Mouse (Mus musculus): ENCODE data around the gene Prm1. TPM values are rescaled to one million over a fixed set of nuclear protein-coding genes. Genes with fewer than 3 reads are reported as not detected.

The Prm1 gene
- polyA plus RNA-seq, 1 experiment from 2014 or later: 0.83 TPM

- 67% methylated on average over 4 of the region's 4 CpGs for WGBS
- Histone ChIP-seq H3K9ac (no peak overlapping the region), H3K27ac (peak overlapping the region; percentile 99; the same call in 1 of the 2 replicates), H3K36me3 (0 out of 2 replicates have a peak, but pooled peaks cover 5% of the 10 kb centered on the region), H3K4me3 (no peak overlapping the region), H3K4me2 (replicated peaks) (peak overlapping the region; percentile 97), H3K27me3 (no peaks in the 10 kb centered on the region), H3K9me3 (no peaks in the 10 kb centered on the region), H3K4me1 (peaks cover 39% of the 10 kb centered on the region)
- no peak for ATAC-seq (ENCODE audit: low FRiP score, low read depth)
Observed at GRCm38 (mm10) chr16:10786782-10787547, 18.7 kb downstream of the Prm1 start.

- H3K9me3 ChIP-seq: no peaks in the 10 kb centered on the region
- peak; percentile 4; the same call in 1 of the 2 replicates for ATAC-seq (ENCODE audit: low FRiP score, low read depth)
- WGBS: 1% methylated on average over 9 of the region's 9 CpGs
- H3K27me3 ChIP-seq: no peaks in the 10 kb centered on the region
- peaks cover 46% of the 10 kb centered on the region for H3K4me1 ChIP-seq
- 0 out of 2 replicates have a peak, but pooled peaks cover 5% of the 10 kb centered on the region for H3K36me3 ChIP-seq
- H3K9ac ChIP-seq: peak overlapping the region; percentile 89
- peak overlapping the region; percentile 99 for H3K27ac ChIP-seq
- peak overlapping the region; percentile 62 for H3K4me3 ChIP-seq
- peak overlapping the region; percentile 97 for H3K4me2 ChIP-seq (replicated peaks)
Observed at GRCm38 (mm10) chr16:10786288-10786687, 19.4 kb downstream of the Prm1 start.

- ATAC-seq (ENCODE audit: low FRiP score, low read depth): peak; percentile 89
- peaks cover 52% of the 10 kb centered on the region for H3K4me1 ChIP-seq
- whole genome bisulfite sequencing: under 1% methylated on average over 50 of the region's 59 CpGs
Observed at GRCm38 (mm10) chr16:10785371-10786231, 20.0 kb downstream of the Prm1 start, which contains the start of gene Socs1. Gene Socs1 (minus strand): TSS chr16:10785536.

GRCm38 (mm10) chr16:10784793-10785370 lies 20.8 kb downstream of the Prm1 start:
- under 1% methylated on average over 55 of the region's 55 CpGs for WGBS
- ATAC-seq (ENCODE audit: low FRiP score, low read depth): peak; percentile 85

More at GRCm38 (mm10) chr16:10785371-10786231, 20.0 kb downstream of the Prm1 start, which contains the start of gene Socs1:
- Histone ChIP-seq H3K27ac (peak within 1 kb of the TSS; percentile 99), H3K4me3 (peak within 1 kb of the TSS; percentile 62), H3K9ac (peak within 1 kb of the TSS; percentile 89), H3K9me3 (no peaks in the 10 kb centered on the region), H3K36me3 (0 out of 2 replicates have a peak, but pooled peaks cover 5% of the 10 kb centered on the region), H3K4me2 (replicated peaks) (peak within 1 kb of the TSS; percentile 97), H3K27me3 (no peaks in the 10 kb centered on the region)

DNA sequence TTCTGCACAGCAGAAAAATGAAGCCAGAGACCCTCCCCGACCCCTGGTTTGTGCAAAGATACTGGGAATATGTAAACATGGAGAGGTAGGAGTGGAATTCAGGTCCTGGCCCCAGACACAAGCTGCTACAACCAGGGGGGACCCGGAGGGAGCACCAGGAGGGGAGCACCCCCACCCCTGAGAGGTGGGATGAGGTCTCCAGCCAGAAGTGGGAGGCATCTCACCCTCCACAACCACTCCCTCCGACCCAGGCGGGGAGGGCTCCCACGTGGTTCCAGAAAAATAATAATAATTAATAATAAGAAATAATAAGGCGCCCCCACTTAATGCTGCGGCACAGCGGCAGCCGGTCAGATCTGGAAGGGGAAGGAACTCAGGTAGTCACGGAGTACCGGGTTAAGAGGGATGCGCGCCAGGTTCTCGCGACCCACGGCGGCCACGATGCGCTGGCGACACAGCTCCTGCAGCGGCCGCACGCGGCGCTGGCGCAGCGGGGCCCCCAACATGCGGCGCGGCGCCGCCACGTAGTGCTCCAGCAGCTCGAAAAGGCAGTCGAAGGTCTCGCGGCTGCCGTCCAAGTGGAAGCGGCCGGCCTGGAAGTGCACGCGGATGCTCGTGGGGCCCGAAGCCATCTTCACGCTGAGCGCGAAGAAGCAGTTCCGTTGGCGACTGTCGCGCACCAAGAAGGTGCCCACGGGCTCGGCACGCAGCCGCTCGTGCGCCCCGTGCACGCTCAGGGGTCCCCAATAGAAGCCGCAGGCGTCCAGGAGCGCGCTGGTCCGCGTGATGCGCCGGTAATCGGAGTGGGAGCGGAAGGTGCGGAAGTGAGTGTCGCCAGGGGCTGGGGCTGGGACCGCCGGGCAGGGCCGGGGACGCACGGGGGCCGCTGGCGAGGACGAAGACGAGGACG lies 21.5 kb downstream of the Prm1 start:
- peaks cover 60% of the 10 kb centered on the region for H3K4me1 ChIP-seq
- WGBS: 1% methylated on average over 81 of the region's 81 CpGs

More at GRCm38 (mm10) chr16:10784793-10785370, 20.8 kb downstream of the Prm1 start:
- Histone ChIP-seq H3K36me3 (0 out of 2 replicates have a peak, but pooled peaks cover 5% of the 10 kb centered on the region), H3K4me2 (replicated peaks) (peak overlapping the region; percentile 97), H3K9me3 (no peaks in the 10 kb centered on the region), H3K27me3 (no peaks in the 10 kb centered on the region), H3K4me3 (peak overlapping the region; percentile 62), H3K4me1 (peaks cover 60% of the 10 kb centered on the region), H3K27ac (peak overlapping the region; percentile 99), H3K9ac (peak overlapping the region; percentile 89)

DNA sequence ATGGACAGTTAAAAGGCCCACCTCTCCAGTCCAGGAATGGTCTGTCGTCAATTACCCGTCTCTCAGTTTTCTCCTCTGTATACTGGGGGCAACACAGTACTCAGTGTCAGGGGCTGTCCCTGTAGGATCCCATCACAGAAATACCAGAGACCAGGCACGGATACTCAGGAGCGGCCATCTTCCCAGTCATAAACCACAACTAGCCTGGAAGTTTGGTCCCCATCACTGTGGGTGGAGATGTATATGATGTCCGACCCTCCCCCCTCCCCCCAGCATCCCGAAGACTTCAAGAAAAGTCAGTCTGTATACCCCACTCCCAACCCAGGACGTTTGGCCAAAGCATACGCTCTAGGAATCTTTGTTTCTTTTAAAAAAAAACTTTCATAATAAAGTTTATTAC lies 22.2 kb downstream of the Prm1 start:
- Histone ChIP-seq H3K9ac (peak overlapping the region; percentile 89), H3K9me3 (no peaks in the 10 kb centered on the region), H3K36me3 (0 out of 2 replicates have a peak, but pooled peaks cover 5% of the 10 kb centered on the region), H3K4me1 (peaks cover 60% of the 10 kb centered on the region), H3K27me3 (no peaks in the 10 kb centered on the region), H3K27ac (no peak overlapping the region), H3K4me2 (replicated peaks) (peak overlapping the region; percentile 97), H3K4me3 (peak overlapping the region; percentile 62)
- WGBS: 48% methylated on average over 8 of the region's 8 CpGs
- ATAC-seq (ENCODE audit: low FRiP score, low read depth): no peak

More for the DNA sequence above, 21.5 kb downstream of the Prm1 start:
- Histone ChIP-seq H3K4me3 (peak overlapping the region; percentile 62), H3K36me3 (0 out of 2 replicates have a peak, but pooled peaks cover 5% of the 10 kb centered on the region), H3K27ac (peak overlapping the region; percentile 99), H3K27me3 (no peaks in the 10 kb centered on the region), H3K9ac (peak overlapping the region; percentile 89), H3K9me3 (no peaks in the 10 kb centered on the region), H3K4me2 (replicated peaks) (peak overlapping the region; percentile 97)
- peak; percentile 0; the same call in 1 of the 2 replicates for ATAC-seq (ENCODE audit: low FRiP score, low read depth)

DNA sequence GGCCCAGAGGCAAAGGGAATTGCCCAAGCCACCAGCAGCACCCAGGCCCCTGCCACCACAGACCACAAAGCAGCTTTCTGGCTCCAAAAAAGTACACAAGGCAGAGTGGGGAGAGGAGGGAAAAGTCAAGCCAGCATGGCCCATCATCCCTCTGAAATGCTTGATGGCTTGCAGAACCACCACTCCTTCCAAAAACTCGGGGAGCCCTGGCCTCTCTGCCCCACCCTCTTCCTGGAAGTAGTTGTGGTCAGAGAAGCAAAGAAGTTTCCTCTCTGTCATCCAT lies 22.5 kb downstream of the Prm1 start:
- Histone ChIP-seq H3K36me3 (0 out of 2 replicates have a peak, but pooled peaks cover 5% of the 10 kb centered on the region), H3K9me3 (no peaks in the 10 kb centered on the region), H3K4me2 (replicated peaks) (peak overlapping the region; percentile 97), H3K27me3 (no peaks in the 10 kb centered on the region), H3K27ac (no peak overlapping the region), H3K4me3 (peak overlapping the region; percentile 62), H3K4me1 (peaks cover 60% of the 10 kb centered on the region), H3K9ac (peak overlapping the region; percentile 89)
- no peak for ATAC-seq (ENCODE audit: low FRiP score, low read depth)
- 18% methylated on average over 1 of the region's 1 CpGs for WGBS

GRCm38 (mm10) chr16:10782377-10783151 lies 23.1 kb downstream of the Prm1 start:
- peak overlapping the region; percentile 97 for H3K4me2 ChIP-seq (replicated peaks)
- peaks cover 59% of the 10 kb centered on the region for H3K4me1 ChIP-seq
- 40% methylated on average over 6 of the region's 6 CpGs for WGBS
- no peaks in the 10 kb centered on the region for H3K9me3 ChIP-seq
- H3K4me3 ChIP-seq: peak overlapping the region; percentile 62
- H3K27me3 ChIP-seq: no peaks in the 10 kb centered on the region
- peak overlapping the region; percentile 89 for H3K9ac ChIP-seq
- 0 out of 2 replicates have a peak, but pooled peaks cover 5% of the 10 kb centered on the region for H3K36me3 ChIP-seq
- peak overlapping the region; percentile 52 for H3K27ac ChIP-seq
- ATAC-seq (ENCODE audit: low FRiP score, low read depth): no peak

GRCm38 (mm10) chr16:10781862-10782371 lies 23.7 kb downstream of the Prm1 start:
- ATAC-seq (ENCODE audit: low FRiP score, low read depth): no peak
- H3K27me3 ChIP-seq: no peaks in the 10 kb centered on the region
- peak overlapping the region; percentile 62 for H3K4me3 ChIP-seq
- peaks cover 53% of the 10 kb centered on the region for H3K4me1 ChIP-seq
- H3K4me2 ChIP-seq (replicated peaks): peak overlapping the region; percentile 97
- WGBS: 21% methylated on average over 9 of the region's 9 CpGs
- 0 out of 2 replicates have a peak overlapping the region, but pooled peaks have one; percentile 39 for H3K9ac ChIP-seq
- peak overlapping the region; percentile 52 for H3K27ac ChIP-seq
- H3K9me3 ChIP-seq: no peaks in the 10 kb centered on the region
- H3K36me3 ChIP-seq: 0 out of 2 replicates have a peak, but pooled peaks cover 5% of the 10 kb centered on the region

- Histone ChIP-seq H3K4me2 (replicated peaks) (peak overlapping the region; percentile 19; the same call in 1 of the 2 replicates), H3K4me1 (peaks cover 43% of the 10 kb centered on the region), H3K27ac (peak overlapping the region; percentile 52), H3K4me3 (no peak overlapping the region), H3K9me3 (no peaks in the 10 kb centered on the region), H3K27me3 (no peaks in the 10 kb centered on the region), H3K36me3 (0 out of 2 replicates have a peak, but pooled peaks cover 5% of the 10 kb centered on the region), H3K9ac (peak overlapping the region; percentile 39; the same call in 1 of the 2 replicates)
- 52% methylated on average over 5 of the region's 5 CpGs for WGBS
- ATAC-seq (ENCODE audit: low FRiP score, low read depth): no peak
Observed at GRCm38 (mm10) chr16:10780631-10781120, 25.0 kb downstream of the Prm1 start.

Data from limb, embryonic 13.5 days (tissue).